Mouse (Mus musculus) retina, adult 2 months (tissue): ENCODE data around the gene Rit1.
"Not testable (repeated sequence)": the region's sequence is repeated elsewhere in the genome, so short reads cannot be mapped to it uniquely, and the experiment has no call there.

ENCODE experiments used
- DNase-seq: peaks from one replicate; pipeline ENCODE4 v3.0.0-alpha.2; 2012; ENCODE audit warnings: low read depth, low spot score

Rit1 gene

DNA sequence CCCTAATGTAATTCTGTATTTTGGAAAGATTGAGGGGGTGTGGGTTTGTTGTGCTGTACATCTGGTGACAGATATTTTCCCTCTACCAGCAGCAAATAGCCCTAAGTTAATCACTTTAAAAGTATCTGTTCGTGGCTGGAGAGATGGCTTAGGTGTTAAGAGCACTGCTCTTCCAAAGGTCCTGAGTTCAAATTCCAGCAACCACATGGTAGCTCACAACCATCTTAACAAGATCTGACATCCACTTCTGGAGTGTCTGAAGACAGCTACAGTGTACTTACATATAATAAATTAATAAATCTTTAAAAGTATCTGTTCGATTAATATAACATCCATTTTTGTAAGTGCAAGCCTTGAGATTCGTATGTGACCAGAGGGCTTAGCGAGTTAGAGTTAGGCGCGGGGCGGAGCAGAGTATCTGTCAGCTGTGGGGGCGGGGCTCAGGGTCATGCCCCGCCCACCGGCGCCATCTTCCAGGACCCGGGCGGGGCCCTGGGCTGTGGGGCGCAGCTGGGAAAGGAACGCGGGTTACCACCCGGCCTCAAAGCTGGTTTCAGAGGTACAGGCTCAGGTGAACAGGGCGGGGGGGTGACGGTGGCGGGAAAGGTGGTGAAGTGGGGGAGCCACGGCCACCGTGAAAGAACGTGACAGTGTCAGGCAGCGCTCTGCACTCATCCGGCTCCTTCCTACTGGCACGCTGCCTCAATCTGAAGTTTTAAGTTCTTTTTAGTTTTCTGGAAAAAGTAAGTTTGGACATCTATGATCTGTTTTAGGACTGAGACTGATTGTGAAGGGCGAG is at the start of gene Rit1:
Rit1 (plus strand) TSS at position 440 of the 799 bp plus-strand sequence.
- peak; percentile 70 for DNase-seq

GRCm38 (mm10) chr3:88677399-88677798 is 39.2 kb upstream of the Rit1 start:
- DNase-seq, result peak; percentile 53

DNA sequence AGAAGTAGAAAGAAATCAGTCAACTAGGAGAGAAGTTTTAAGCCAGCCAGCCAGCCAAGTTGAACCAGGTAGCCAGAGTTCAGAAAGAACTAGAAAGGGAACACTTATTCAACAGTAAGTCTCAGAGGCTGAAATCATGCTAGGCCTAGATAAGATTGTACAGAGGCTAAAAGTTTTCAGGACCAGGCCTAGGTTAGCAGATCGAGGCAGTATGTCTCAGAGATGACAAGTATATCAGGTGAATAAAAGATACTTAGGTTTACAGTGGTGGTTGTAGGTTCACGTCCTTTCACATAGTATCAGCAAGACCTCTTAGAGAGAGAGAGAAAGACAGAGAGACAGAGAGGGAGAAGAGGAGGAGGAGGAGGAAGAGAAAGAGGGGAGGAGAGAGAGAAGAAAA is 32.8 kb upstream of the Rit1 start:
- no peak for DNase-seq

DNA sequence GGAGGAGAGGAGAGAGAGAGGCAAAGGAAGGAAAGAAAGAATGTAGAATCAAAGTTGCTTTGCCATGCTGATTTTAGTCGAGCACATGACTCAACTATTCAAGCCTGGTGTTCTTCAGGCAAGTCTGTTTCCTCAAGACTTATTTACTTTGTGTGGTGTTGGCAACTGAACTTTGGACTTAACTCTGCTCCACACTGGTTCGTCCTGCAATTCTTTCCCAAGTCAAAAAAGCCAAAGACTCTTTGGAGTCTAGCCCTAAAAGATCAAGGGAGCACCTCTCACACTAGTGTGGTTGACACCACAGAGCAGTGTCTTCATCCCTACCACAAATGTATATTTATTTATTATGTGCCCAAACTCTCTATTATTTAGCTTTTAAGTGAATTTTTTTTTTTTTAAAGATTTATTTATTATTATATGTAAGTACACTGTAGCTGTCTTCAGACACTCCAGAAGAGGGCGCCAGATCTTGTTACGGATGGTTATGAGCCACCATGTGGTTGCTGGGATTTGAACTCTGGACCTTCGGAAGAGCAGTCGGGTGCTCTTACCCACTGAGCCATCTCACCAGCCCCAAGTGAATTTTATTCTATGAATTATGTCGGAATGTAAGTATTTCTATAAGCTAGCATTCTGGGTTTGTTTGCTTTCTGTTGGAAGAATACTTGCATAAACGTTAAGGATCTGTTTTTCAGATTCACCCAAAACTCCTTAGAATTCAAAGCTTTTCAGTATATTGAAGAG is 32.2 kb upstream of the Rit1 start:
- DNase-seq, result no peak

DNA sequence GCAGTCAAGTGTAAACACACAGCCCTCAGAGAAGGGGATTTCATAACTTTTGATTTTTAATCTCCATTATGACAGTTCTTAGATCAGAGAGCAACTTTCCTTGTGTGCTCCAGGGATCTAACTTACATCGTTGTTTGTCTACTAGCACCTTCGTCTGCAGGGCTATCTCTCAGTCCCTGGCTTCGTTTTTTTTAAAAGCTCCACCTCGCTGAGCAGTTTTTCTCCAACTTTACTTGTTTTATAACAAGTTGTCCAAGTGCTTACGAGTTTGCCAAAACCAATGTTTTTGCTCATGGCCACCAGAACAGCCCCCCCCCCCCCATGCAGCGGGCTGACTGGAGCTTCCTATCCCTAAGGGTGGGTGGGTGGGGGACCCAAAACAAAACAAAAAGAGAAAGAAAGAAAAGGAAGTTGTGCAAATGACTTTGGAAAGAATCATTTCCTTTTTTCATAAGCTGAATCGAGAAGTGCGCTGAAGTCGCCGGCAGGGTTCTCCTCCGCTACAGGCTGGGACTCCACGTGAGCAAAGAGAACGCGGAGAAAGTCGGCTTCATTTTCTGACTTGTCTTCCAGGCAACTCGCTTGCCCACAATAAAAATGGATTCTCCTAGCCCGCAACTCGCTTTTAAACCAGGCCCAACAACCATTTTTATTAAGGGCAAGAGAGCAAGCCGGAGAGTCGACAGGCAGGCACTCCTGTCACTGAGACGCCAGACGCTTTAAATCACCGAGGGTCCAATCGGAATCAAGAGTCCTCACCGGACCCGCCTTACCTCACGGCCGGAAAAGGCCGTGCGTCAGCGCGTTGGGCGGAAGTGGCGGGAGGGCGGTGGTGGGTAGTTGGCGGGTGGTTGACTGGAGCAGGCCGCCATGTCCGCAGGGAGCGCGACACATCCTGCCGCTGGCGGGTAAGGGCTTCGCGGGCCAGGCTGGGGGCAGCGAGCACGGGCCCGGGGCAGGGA is 31.4 kb upstream of the Rit1 start, which contains the start of gene Khdc4:
Khdc4 (plus strand) TSS at position 824 of the 962 bp plus-strand sequence.
- peak; percentile 95 for DNase-seq

GRCm38 (mm10) chr3:88685958-88686451 is 30.6 kb upstream of the Rit1 start:
- DNase-seq, result no peak

- no peak for DNase-seq
These were observed 29.7 kb upstream of the Rit1 start for GRCm38 (mm10) chr3:88686734-88687611.

GRCm38 (mm10) chr3:88689079-88689478 is 27.6 kb upstream of the Rit1 start:
- DNase-seq, result no peak

- no peak for DNase-seq
These were observed 21.1 kb upstream of the Rit1 start for GRCm38 (mm10) chr3:88695545-88695944.

DNA sequence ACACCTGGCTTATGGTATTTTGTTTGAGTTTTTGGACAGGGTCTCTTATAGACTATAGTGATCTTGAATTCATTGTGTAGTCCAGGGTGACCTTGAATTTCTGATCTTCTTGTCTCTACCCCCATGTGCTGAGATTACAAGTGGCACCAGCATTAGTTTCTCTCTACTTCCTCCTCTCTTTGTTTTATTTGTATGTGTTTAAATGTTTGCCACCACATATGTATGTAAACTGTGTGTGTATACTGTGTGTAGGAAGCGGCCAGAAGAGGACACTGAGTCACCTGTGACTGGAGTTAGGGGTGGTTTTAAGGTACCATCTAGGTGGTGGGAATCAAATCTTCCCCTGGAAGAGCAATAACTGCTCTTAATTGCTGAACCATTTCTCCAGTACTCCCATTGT is 18.6 kb upstream of the Rit1 start:
- no peak for DNase-seq

DNA sequence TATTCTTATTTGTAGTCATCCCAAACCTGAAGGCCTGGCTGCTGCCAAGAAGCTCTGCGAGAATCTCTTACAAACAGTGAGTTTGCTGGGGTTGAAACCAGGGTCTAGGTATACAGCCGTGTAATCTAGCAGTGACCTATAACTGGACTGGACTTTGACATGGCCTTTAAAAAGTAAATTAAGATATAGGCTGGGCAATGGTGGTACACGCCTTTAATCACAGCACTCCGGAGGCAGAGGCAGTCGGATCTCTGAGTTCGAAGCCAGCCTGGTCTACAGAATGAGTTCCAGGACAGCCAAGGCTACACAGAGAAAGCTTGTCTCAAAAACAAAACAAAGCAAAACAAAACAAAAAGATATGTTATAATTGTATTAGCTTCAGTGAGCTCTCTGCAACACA is 17.8 kb upstream of the Rit1 start:
- no peak for DNase-seq

GRCm38 (mm10) chr3:88700247-88700646 is 16.4 kb upstream of the Rit1 start:
- no peak for DNase-seq

GRCm38 (mm10) chr3:88701222-88701621 is 15.4 kb upstream of the Rit1 start:
- no peak for DNase-seq

DNA sequence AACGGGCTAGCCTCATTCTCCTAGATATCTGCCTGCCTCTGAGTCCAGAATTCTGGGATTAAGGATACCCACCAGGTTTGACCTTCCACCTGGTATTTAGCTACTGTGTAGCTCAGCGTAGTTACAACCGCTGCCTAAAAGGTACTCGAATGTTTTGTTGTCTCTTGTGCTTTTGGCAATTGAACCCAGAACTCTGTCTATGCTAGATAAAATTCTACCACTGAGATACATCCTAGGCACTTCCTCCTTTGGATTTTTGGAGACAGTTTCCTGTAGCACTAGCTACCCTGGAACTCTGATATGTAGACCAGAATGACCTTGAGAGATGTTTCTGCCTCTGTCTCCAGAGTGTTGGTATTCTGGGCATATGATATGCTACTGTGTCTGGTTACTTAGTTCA is 2.9 kb upstream of the Rit1 start:
- no peak for DNase-seq

GRCm38 (mm10) chr3:88714725-88715124 is 1.9 kb upstream of the Rit1 start:
- no peak for DNase-seq

GRCm38 (mm10) chr3:88715716-88716115 is 922 bp upstream of the Rit1 start:
- DNase-seq, result not testable (repeated sequence)

GRCm38 (mm10) chr3:88717198-88717798 is 660 bp downstream of the Rit1 start:
- no peak for DNase-seq

DNA sequence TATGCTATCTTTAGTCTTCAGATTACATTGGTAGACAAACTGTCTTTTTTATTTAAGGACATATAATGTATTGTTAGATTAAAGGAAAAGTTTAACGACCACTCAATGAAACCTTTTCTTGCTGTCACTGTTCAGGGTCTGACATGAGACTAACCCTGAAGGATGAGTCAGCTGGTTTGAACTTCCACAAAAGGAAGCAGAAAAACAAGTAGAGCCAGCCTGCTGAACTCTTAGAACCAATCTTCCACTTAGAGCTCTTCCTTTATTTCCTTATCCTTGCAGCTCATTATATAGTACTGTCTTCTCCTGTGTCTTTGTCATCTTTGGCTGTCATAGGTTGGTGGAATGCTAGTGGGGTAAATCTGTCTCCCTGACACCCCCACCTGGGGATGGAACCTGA is 1.2 kb downstream of the Rit1 start:
- DNase-seq, result no peak

DNA sequence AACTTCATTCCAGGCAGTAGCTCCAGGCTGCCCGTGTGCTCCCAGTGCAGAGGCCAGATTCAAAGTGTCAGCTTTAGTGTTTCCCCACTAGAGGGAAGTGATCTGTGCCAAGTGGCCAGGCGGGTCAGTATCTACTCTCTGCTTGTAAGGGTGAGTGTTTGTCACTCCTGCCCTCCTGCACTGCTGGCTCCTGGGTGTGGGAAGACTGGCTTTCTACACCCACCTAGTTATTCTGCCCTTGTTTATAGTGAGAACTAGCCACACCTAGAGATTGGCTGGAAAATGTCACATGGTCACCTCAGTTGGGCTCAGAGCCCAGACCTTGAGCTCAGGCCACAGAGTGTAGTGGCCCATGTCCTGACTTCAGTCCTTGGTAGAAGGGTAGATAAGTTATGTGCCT is 2.5 kb downstream of the Rit1 start:
- DNase-seq, result no peak

- DNase-seq, result no peak
These were observed 19.9 kb downstream of the Rit1 start for GRCm38 (mm10) chr3:88736556-88736955.
